Mouse (Mus musculus) ES-Bruce4 (cell line): ENCODE measurements at regions not wholly inside any gene's neighbourhood (a gene's known extent, or its start where the extent isn't known, plus 50 kb on each side); places are given as distances from the start of the nearest gene placed in this dataset.

ENCODE experiments used
- EP300 ChIP-seq: IDR thresholded peaks from 2 replicates; pipeline ENCODE4 v1.6.1; 2011; ENCODE audit warnings: low read depth, low read length; ENCODE audit not compliant: insufficient read depth
- POLR2A ChIP-seq: IDR thresholded peaks from one replicate; pipeline ENCODE4 v1.8.1; 2011; ENCODE audit warnings: low read length; ENCODE audit not compliant: insufficient read depth

- TF ChIP-seq POLR2A: no peak
- TF ChIP-seq EP300: no peak
Observed at GRCm38 (mm10) chr17:76134030-76134429, 582.3 kb upstream of the Fam98a start.
